Comparison of ENCODE assay signal across 10 mouse cellular contexts in the genomic region with DNA sequence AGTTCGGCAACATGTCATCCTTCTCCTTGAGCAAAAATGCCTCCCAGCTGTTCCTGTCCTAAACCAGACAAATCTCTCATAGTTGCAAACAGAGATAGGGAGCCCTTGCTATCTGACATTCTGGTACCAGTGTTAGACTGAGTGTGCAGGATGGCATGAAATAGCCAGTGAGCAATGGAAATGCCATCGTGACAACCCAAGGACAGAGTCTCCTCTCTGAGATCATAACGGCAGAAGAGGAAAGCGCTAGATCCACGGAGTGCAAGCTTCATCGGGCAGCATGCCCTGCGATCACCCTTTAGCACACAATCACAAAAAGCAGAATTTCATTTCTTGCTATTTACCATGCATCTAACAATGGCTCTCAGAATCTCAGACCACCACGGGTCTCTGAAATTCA.
"Had no signal": no experiment of that assay in that cellular context is flagged by ENCODE, and none has a peak within 500 bp of the region (broad histone marks: within the 10 kb centered on the region; RNA-seq: fewer than 3 reads in every experiment).

No protein-coding gene starts in this region.

- DNase-seq: kidney, adult 8-10 months; kidney, postnatal 14 days; kidney, postnatal 4 days; liver; lung, adult 18-20 months; lung, postnatal 14 days; right cerebral cortex, adult 18-20 months; right cerebral cortex, postnatal 25 days; spleen, adult 18-20 months; thymus, postnatal 36 days had no signal
